Mouse (Mus musculus): ENCODE data around the gene Olfr1410. TPM values are rescaled to one million over a fixed set of nuclear protein-coding genes. Genes with fewer than 3 reads are reported as not detected.
A peak's percentile ranks its signal among the peaks of the same experiment; 100 is the strongest.

Olfr1410 gene
- total RNA-seq (2021), result not detected

DNA sequence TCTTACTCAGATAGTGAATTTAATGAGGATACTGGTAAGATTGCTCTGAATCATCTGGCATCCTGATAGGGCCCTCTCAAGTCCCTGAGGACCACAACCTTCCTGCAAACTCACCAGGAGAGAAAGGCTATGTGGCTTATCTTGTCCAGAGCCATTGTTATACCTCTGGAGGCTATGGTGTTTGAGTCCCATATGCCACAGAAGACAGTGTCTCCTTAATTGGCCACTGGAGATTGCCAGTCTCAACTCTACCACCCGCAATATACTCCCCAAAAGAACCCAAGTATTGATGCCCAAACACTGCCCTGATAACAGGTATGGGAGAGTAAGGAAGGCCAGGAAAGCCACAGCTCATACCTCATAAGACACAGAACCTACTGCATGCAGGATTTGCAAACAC lies at the start of gene Olfr1410:
Gene Olfr1410, plus strand, starts transcription at position 301 of the 400 bp plus-strand sequence.
- DNase-seq (ENCODE audit: low spot score in 2 of 2), result no peak
- intact Hi-C loops (cut with DNase I), result no loop called here

DNA sequence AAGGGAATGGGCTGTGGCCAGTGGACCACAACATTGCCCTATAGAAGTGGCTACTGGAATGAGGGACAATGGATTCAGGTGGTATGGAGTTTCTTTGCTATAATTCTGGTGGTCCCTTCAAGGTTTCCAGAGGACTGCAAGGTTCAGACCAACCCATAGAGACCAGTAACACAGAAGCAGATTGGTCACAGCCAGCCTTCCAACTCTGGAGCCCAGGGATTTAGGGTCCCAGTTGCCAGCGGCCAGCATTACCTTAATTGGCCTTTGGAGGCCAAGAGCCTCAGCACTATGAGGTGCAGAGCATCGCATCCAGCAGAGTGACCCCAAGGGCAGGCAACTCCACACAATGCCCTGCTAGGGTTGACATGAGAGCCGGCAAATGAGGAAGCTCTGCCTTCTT lies 34.6 kb upstream of the Olfr1410 start, which contains the start of gene Olfr1413:
Gene Olfr1413, plus strand, starts transcription at position 301 of the 400 bp plus-strand sequence.
- DNase-seq (ENCODE audit: low spot score in 2 of 2), result no peak
- intact Hi-C loops (cut with DNase I), result no loop called here

- no peak for DNase-seq (ENCODE audit: low spot score in 2 of 2)
- intact Hi-C loops (cut with DNase I), result no loop called here
These were observed 20.1 kb upstream of the Olfr1410 start, which contains the start of gene Olfr1412 for GRCm38 (mm10) chr1:92585479-92585878. Olfr1412 (plus strand) TSS chr1:92585779.

DNA sequence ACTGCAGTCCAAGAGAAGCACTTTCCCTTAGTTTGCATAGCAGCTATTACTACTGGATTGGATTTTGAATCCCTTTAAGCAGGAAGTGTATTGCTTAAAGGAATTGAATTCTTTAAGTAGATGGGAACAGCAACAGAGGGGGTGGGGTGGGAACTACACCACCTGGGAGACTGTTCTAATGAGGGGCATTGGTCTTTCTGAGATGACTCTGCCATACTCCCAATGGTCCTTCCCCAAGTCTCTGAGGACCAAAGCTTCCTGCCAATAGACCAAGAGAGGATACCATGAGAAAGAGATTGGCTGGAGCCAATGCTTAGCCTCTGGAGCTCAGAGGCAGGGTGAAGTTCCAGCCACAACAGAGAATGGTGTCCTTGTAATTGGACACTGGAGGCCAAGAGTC lies 11.5 kb upstream of the Olfr1410 start, which contains the start of gene Olfr1411:
Gene Olfr1411, plus strand, starts transcription at position 301 of the 400 bp plus-strand sequence.
- DNase-seq (ENCODE audit: low spot score in 2 of 2), result no peak
- intact Hi-C loops (cut with DNase I), result no loop called here

DNA sequence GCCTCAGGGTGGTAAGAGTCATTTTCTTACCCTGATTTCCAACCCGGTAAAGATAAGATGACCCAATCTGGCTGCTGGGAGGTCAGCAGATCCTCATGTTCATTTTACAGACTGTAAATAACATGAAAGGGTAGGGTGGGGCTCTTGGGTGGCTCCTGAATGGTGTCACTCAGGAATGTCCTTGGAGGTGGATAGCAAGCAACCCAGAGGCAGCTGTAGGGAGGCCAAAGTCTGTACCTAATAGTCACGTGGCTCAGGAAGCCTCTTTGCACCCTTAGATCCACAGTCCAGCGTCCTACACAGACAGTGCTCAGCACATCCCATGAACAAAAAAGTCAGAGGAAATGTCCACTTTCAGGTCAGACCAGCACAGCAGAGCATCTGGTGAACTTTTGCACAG lies 9.6 kb upstream of the Olfr1410 start:
- intact Hi-C loops (cut with DNase I), result no loop called here
- DNase-seq (ENCODE audit: low spot score in 2 of 2), result no peak

DNA sequence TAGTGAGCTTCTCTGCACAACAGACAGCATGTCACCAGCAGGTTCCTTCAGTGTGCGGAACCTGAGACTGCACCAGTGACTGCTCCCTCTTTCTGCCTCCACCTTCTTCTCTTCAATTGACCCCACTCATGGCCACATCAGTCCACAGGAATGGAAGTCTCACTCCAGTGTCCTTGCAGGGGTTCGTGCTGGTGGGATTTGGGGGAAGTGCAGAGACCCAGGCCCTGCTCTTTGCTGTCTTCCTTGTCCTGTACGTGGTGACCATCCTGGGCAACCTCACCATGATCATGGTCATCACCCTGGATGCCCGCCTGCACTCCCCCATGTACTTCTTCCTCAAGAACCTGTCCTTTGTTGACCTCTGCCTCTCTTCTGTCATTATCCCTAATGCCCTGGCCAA lies 2.1 kb downstream of the Olfr1410 start:
- intact Hi-C loops (cut with DNase I), result no loop called here
- DNase-seq (ENCODE audit: low spot score in 2 of 2), result no peak

- DNase-seq (ENCODE audit: low spot score in 2 of 2), result peak; percentile 29 to 48
- intact Hi-C loops (cut with DNase I), result loop anchor here (2.0 to 5.0 kb wide), 2 partner anchors 90 to 139 kb away; partner anchors contain the start of gene Ndufa10
These were observed 5.4 kb downstream of the Olfr1410 start for GRCm38 (mm10) chr1:92611008-92611407.

- no peak for DNase-seq (ENCODE audit: low spot score in 2 of 2)
- intact Hi-C loops (cut with DNase I), result loop anchor here (5.0 kb wide), 1 partner anchor 141 kb away; the partner anchor contains the start of gene Ndufa10
These were observed 7.6 kb downstream of the Olfr1410 start for GRCm38 (mm10) chr1:92613175-92613574.

- intact Hi-C loops (cut with DNase I), result loop anchor here (2.0 to 5.0 kb wide), 2 partner anchors 34 to 142 kb away; partner anchors contain the start of genes Ndufa10 and Otos
- no peak for DNase-seq (ENCODE audit: low spot score in 2 of 2)
These were observed 8.9 kb downstream of the Olfr1410 start for GRCm38 (mm10) chr1:92614516-92614915.

GRCm38 (mm10) chr1:92616046-92616445 lies 10.5 kb downstream of the Olfr1410 start:
- DNase-seq (ENCODE audit: low spot score in 2 of 2), result no peak
- intact Hi-C loops (cut with DNase I), result no loop called here

DNA sequence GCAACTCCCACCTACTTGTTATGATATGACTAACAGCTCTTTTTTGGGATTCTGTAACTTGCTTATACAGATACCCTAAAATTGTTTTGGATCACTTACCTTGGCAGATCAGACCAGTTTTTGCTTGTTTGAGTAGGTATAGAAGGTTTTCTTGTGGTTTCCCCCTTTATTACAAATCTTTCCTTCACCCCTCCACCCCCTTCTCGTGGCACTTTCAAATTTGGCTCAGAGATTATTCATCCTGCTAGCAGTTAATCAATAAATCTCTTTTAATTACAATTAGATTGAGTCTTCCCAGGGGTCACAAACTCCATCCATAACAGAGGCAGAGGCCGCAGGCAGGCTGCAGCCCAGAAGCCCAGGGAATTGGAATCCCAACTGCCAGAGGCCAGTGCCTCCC lies 11.9 kb downstream of the Olfr1410 start, which contains the start of gene Olfr12:
Gene Olfr12, plus strand, starts transcription at position 301 of the 400 bp plus-strand sequence.
- intact Hi-C loops (cut with DNase I), result no loop called here
- no peak for DNase-seq (ENCODE audit: low spot score in 2 of 2)

DNA sequence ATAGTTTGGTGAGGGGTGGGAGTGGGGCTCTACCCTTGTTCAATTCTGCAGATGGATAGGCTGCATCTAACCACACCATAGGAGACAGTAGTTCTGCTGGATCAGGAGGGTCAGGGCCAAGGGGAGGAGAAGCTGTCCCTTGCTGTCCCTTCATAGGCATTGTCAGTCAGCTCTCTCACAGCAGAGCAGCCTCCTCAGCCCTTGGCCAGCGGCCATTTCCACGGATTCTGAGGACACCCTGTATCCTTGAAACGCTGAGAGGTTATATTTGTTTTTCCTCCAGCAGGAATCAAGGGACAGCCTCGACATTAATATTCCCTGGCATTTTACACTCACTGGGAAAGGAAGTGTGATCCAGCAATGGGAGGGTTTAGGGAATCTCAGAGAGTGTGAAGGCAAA lies 12.8 kb downstream of the Olfr1410 start:
- no peak for DNase-seq (ENCODE audit: low spot score in 2 of 2)
- intact Hi-C loops (cut with DNase I), result no loop called here

GRCm38 (mm10) chr1:92628227-92628626 lies 22.6 kb downstream of the Olfr1410 start:
- intact Hi-C loops (cut with DNase I), result no loop called here

GRCm38 (mm10) chr1:92632196-92632595 lies 26.6 kb downstream of the Olfr1410 start:
- intact Hi-C loops (cut with DNase I), result no loop called here
- no peak for DNase-seq (ENCODE audit: low spot score in 2 of 2)

More at GRCm38 (mm10) chr1:92628227-92628626, 22.6 kb downstream of the Olfr1410 start:
- no peak for DNase-seq (ENCODE audit: low spot score in 2 of 2)

DNA sequence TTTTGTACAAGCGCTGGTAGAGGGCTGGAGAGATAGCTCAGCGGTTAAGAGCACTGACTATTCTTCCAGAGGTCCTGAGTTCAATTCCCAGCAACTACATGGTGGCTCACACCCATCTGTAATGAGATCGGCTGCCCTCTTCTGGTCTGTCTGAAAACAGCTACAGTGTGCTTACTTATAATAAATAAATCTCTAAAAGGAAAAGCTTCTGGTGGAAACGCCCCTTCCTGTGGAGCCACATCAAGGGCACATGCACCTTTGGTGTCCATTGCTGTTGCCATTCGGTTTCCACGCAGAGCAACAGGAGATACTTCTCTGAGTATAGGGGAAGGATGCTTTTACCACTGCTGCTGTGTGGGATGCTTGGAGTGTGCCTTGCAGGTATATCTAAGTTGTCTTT lies 27.4 kb downstream of the Olfr1410 start:
- DNase-seq (ENCODE audit: low spot score in 2 of 2), result no peak

DNA sequence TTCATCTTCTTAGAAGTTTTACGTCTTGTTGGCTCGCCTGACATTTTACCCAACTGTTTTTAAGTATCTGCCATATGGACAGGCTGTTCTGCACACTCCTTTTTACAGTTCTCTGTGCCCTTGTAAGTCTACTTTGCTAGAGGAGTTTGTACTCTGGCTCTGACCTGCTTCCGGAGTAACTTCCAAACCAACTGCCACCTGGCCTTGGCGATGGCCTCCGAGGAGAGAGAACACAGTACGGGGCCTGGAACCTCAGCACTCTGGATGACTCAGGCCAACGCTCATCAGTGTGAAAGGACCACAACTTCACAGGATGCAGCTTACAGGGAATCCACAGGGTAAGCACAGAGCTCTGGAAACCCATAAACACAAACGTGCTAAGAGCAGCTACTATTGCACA lies 28.1 kb downstream of the Olfr1410 start:
- no peak for DNase-seq (ENCODE audit: low spot score in 2 of 2)
- intact Hi-C loops (cut with DNase I), result no loop called here

More for the DNA sequence above, 27.4 kb downstream of the Olfr1410 start:
- intact Hi-C loops (cut with DNase I), result no loop called here

DNA sequence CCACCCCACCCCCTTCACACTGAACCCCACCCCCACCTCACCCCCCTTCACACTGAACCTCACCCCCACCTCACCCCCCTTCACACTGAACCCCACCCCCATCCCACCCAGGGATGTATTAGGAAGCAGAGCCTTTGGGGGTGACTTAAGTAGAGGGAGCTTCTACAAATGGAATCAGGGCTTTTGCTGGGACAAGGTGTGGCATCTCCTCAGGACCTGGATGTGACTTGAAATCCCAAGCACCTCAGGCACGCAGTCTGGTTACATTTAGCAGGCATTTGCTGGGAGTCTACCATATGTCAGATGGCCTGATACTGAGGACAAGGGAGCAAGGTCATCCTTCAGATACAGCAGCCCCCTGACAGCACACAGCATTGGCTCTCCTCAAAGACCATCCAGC lies 29.0 kb downstream of the Olfr1410 start:
- intact Hi-C loops (cut with DNase I), result no loop called here
- no peak for DNase-seq (ENCODE audit: low spot score in 2 of 2)

- intact Hi-C loops (cut with DNase I), result no loop called here
- DNase-seq (ENCODE audit: low spot score in 2 of 2), result no peak
These were observed 29.5 kb downstream of the Olfr1410 start for GRCm38 (mm10) chr1:92634976-92635599.

- no peak for DNase-seq (ENCODE audit: low spot score in 2 of 2)
- intact Hi-C loops (cut with DNase I), result no loop called here
These were observed 30.4 kb downstream of the Olfr1410 start for GRCm38 (mm10) chr1:92636015-92636414.

DNA sequence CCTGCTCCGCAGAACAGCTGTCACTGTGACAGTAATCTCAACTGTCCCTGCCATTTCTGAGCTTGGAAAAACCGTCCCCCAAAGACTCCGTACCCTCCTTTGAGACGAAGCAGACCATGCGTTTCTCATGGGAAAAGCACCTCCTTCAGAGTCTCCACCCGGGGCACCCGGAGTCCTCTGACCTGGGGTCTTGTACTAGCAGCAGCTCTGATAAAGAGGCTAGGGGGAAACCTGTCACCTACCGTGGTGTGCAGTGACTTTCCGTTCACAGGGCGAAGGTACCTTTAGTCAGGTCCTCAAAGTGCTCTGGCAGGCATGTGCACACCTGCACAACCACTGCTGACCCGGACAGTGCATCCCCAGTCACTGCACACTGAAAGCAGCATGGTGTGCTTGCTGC lies 31.1 kb downstream of the Olfr1410 start:
- intact Hi-C loops (cut with DNase I), result no loop called here
- no peak for DNase-seq (ENCODE audit: low spot score in 2 of 2)

GRCm38 (mm10) chr1:92637501-92638172 lies 32.1 kb downstream of the Olfr1410 start:
- peak in 1 of 2 experiments; percentile 32 for DNase-seq (ENCODE audit: low spot score in 2 of 2)
- intact Hi-C loops (cut with DNase I), result no loop called here

Measured in left cerebral cortex, postnatal 36 days (tissue).